Mouse (Mus musculus) megakaryocyte, embryonic 14.5 days (primary cell): ENCODE data around the gene Antxr2.

Source experiments
- FLI1 ChIP-seq: IDR thresholded peaks from 2 replicates; pipeline ENCODE4 v1.6.1; 2012; ENCODE audit warnings: low read length, inconsistent platforms, mixed read lengths
- GATA1 ChIP-seq: IDR thresholded peaks from 3 replicates; pipeline ENCODE4 v1.6.1; 2012; ENCODE audit warnings: mixed read lengths, low read length, inconsistent platforms, borderline replicate concordance

GRCm38 (mm10) chr5:97878215-97878794 lies 152.5 kb downstream of the Antxr2 start:
- TF ChIP-seq GATA1 (no peak), FLI1 (no peak)
